Mouse (Mus musculus): ENCODE data around the gene Ankrd6. TPM values are rescaled to one million over a fixed set of nuclear protein-coding genes. Genes with fewer than 3 reads are reported as not detected.
A peak's percentile ranks its signal among the peaks of the same experiment; 100 is the strongest.

The Ankrd6 gene
- total RNA-seq, 2 experiments from 2014 or later, result 0.59 to 0.92 TPM

GRCm38 (mm10) chr4:32862751-32863446 lies 87.7 kb downstream of the Ankrd6 start:
- ATAC-seq (replicated peaks; ENCODE audit: poor library complexity), result no peak

- ATAC-seq (replicated peaks; ENCODE audit: poor library complexity), result peak; percentile 92
Measured at GRCm38 (mm10) chr4:32862011-32862750, 88.5 kb downstream of the Ankrd6 start.

- no peak for ATAC-seq (replicated peaks; ENCODE audit: poor library complexity)
Measured at GRCm38 (mm10) chr4:32860184-32860965, 90.3 kb downstream of the Ankrd6 start.

- ATAC-seq (replicated peaks; ENCODE audit: poor library complexity), result no peak
Measured at GRCm38 (mm10) chr4:32855580-32855979, 95.1 kb downstream of the Ankrd6 start.

- ATAC-seq (replicated peaks; ENCODE audit: poor library complexity), result no peak
Measured at GRCm38 (mm10) chr4:32854956-32855355, 95.7 kb downstream of the Ankrd6 start.

GRCm38 (mm10) chr4:32853609-32854188 lies 96.9 kb downstream of the Ankrd6 start:
- no peak for ATAC-seq (replicated peaks; ENCODE audit: poor library complexity)

- ATAC-seq (replicated peaks; ENCODE audit: poor library complexity), result no peak
Measured at GRCm38 (mm10) chr4:32852819-32853218, 97.8 kb downstream of the Ankrd6 start.

GRCm38 (mm10) chr4:32852294-32852693 lies 98.3 kb downstream of the Ankrd6 start:
- ATAC-seq (replicated peaks; ENCODE audit: poor library complexity), result no peak

GRCm38 (mm10) chr4:32838401-32838800 lies 112.2 kb downstream of the Ankrd6 start:
- ATAC-seq (replicated peaks; ENCODE audit: poor library complexity), result no peak

- no peak for ATAC-seq (replicated peaks; ENCODE audit: poor library complexity)
Measured at GRCm38 (mm10) chr4:32836071-32836470, 114.6 kb downstream of the Ankrd6 start.

GRCm38 (mm10) chr4:32834541-32834940 lies 116.1 kb downstream of the Ankrd6 start:
- ATAC-seq (replicated peaks; ENCODE audit: poor library complexity), result no peak

GRCm38 (mm10) chr4:32833494-32834282 lies 117.0 kb downstream of the Ankrd6 start:
- peak; percentile 83 for ATAC-seq (replicated peaks; ENCODE audit: poor library complexity)

GRCm38 (mm10) chr4:32829316-32829715 lies 121.3 kb downstream of the Ankrd6 start:
- no peak for ATAC-seq (replicated peaks; ENCODE audit: poor library complexity)

- ATAC-seq (replicated peaks; ENCODE audit: poor library complexity), result no peak
Measured at GRCm38 (mm10) chr4:32828385-32829077, 122.1 kb downstream of the Ankrd6 start.

GRCm38 (mm10) chr4:32826925-32827324 lies 123.7 kb downstream of the Ankrd6 start:
- ATAC-seq (replicated peaks; ENCODE audit: poor library complexity), result no peak

- ATAC-seq (replicated peaks; ENCODE audit: poor library complexity), result no peak
Measured at GRCm38 (mm10) chr4:32824254-32824653, 126.4 kb downstream of the Ankrd6 start.

- no peak for ATAC-seq (replicated peaks; ENCODE audit: poor library complexity)
Measured at GRCm38 (mm10) chr4:32820676-32821075, 130.0 kb downstream of the Ankrd6 start.

- ATAC-seq (replicated peaks; ENCODE audit: poor library complexity), result 0 out of 2 replicates have a peak, but pooled peaks have one; percentile 4
Measured at GRCm38 (mm10) chr4:32817478-32817877, 133.2 kb downstream of the Ankrd6 start.

GRCm38 (mm10) chr4:32800577-32801170 lies 150.0 kb downstream of the Ankrd6 start:
- no peak for ATAC-seq (replicated peaks; ENCODE audit: poor library complexity)

Measured in megakaryocyte progenitor cell, adult 5-6 weeks (primary cell).